In genomic region chr11:20742361-20742897, GRCm38 (mm10) we compare ENCODE assay signal across 8 mouse cellular contexts. TPM values are rescaled to one million over a fixed set of nuclear protein-coding genes. Genes with fewer than 3 reads are reported as not detected.
DNase-seq lines count a peak whose midpoint lies in the region; ATAC-seq lines count a peak whose summit lies in the region.

No protein-coding gene starts in this region.

- peak overlapping the region; percentile 97 for H3K27ac ChIP-seq in forebrain, embryonic 15.5 days (replicated peaks)
- H3K27ac ChIP-seq in hindbrain, embryonic 15.5 days (replicated peaks) = peak overlapping the region; percentile 96

- no peaks in the 10 kb centered on the region for H3K9me3 ChIP-seq in forebrain, embryonic 15.5 days
- no peaks in the 10 kb centered on the region for H3K9me3 ChIP-seq in hindbrain, embryonic 15.5 days

- peak overlapping the region; percentile 78 for H3K4me3 ChIP-seq in forebrain, embryonic 15.5 days
- peak overlapping the region; percentile 99 for H3K4me3 ChIP-seq in hindbrain, embryonic 15.5 days

- no peaks in the 10 kb centered on the region for H3K36me3 ChIP-seq in forebrain, embryonic 15.5 days
- no peaks in the 10 kb centered on the region for H3K36me3 ChIP-seq in hindbrain, embryonic 15.5 days

- H3K4me1 ChIP-seq in forebrain, embryonic 15.5 days = peaks cover 14% of the 10 kb centered on the region
- H3K4me1 ChIP-seq in hindbrain, embryonic 15.5 days (replicated peaks) = peaks cover 8% of the 10 kb centered on the region; the same call in 1 of the 2 replicates

- no peak for ATAC-seq in forebrain, embryonic 15.5 days (replicated peaks)
- no peak for ATAC-seq in hindbrain, embryonic 15.5 days (ENCODE audit: low FRiP score, low read depth)

- DNase-seq in adrenal gland, adult (ENCODE audit: inconsistent age in 2 of 2, low spot score in 1 of 2) = peak; percentile 40 to 86
- no peak for DNase-seq in adrenal gland, adult 8-10 months
- DNase-seq in cerebellum, adult 18-20 months = peak; percentile 65 to 74
- DNase-seq in layer of hippocampus, postnatal 25 days (ENCODE audit: extremely low spot score in 1 of 2, low spot score in 1 of 2) = peak; percentile 31 to 66
- peak; percentile 78 for DNase-seq in lung, postnatal 25 days (ENCODE audit: low spot score)
- peak; percentile 68 to 75 for DNase-seq in right cerebral cortex, adult 2 months (ENCODE audit: low spot score in 2 of 2)

- no peaks in the 10 kb centered on the region for H3K27me3 ChIP-seq in forebrain, embryonic 15.5 days
- no peaks in the 10 kb centered on the region for H3K27me3 ChIP-seq in hindbrain, embryonic 15.5 days

- H3K4me2 ChIP-seq in forebrain, embryonic 15.5 days (replicated peaks) = peak overlapping the region; percentile 85
- peak overlapping the region; percentile 62 for H3K4me2 ChIP-seq in hindbrain, embryonic 15.5 days

- peak overlapping the region; percentile 64 for H3K9ac ChIP-seq in forebrain, embryonic 15.5 days (replicated peaks)
- H3K9ac ChIP-seq in hindbrain, embryonic 15.5 days = peak overlapping the region; percentile 96

- under 1% methylated on average over 9 of the region's 9 CpGs for WGBS in forebrain, embryonic 15.5 days
- under 1% methylated on average over 9 of the region's 9 CpGs for WGBS in hindbrain, embryonic 15.5 days

RNA-seq across cellular contexts. Expression of gene Aftph, which starts 1.0 kb away (rescaled TPM):
- 10 to 100 TPM; 61.6 to 66.6 (median 62.4) TPM for total RNA-seq in adrenal gland, adult 8-10 months (2022)
- 39.8 and 41.9 TPM in 2 replicates for polyA plus RNA-seq in forebrain, embryonic 15.5 days (2015; fragmentation: Nextera tagmentation; extraction: Ambion mirVana)
- 32.1 and 37.1 TPM in 2 replicates for polyA plus RNA-seq in hindbrain, embryonic 15.5 days (2015; fragmentation: Nextera tagmentation; extraction: Ambion mirVana)
- 10 to 100 TPM; 77.2 to 77.3 TPM for total RNA-seq in layer of hippocampus, postnatal 25 days (2021)
